Mouse (Mus musculus): Measurements from ENCODE around the gene Dlg1. TPM values are rescaled to one million over a fixed set of nuclear protein-coding genes. Genes with fewer than 3 reads are reported as not detected.

Dlg1 gene
- polyA plus RNA-seq, 1 experiment from 2014 or later: 32.5 TPM

DNA sequence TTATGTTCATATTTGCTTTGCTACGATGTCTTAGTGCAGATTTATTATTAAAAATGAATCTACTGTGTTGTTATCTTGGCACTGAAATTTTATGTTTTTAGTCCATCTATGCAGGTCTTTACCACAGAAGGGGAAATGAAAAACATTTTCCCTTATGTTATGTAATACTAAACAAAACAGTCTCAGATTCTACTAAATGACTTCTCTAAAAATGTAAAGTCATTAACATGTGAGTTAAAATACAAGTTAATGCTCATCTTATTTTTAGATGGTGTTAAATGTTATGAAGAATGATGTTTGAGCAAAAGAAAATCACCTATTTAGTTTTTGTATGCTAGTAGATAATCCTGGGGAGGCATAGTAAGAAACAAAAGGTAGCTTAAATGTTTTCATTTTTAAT lies 91.8 kb downstream of the Dlg1 start:
- Histone ChIP-seq H3K4me3 (ENCODE audit: low read depth, low read length) (no peak overlapping the region), H3K9ac (ENCODE audit: low read length) (no peak overlapping the region), H3K36me3 (ENCODE audit: control insufficient read depth, insufficient read depth, low read length) (no peaks in the 10 kb centered on the region; the same call in 1 of the 2 replicates), H3K4me1 (ENCODE audit: control insufficient read depth, insufficient read depth, low read length) (no peaks in the 10 kb centered on the region), H3K27me3 (ENCODE audit: control insufficient read depth, insufficient read depth, low read length) (no peaks in the 10 kb centered on the region), H3K27ac (replicated peaks; ENCODE audit: low read depth, low read length) (no peak overlapping the region), H3K4me2 (ENCODE audit: low read depth, severe bottlenecking) (no peak overlapping the region), H3K9me3 (ENCODE audit: control insufficient read depth, low read length) (no peaks in the 10 kb centered on the region)
- ATAC-seq (ENCODE audit: insufficient number of reproducible peaks, low FRiP score, low TSS enrichment, low read depth) (no peak), DNase-seq (ENCODE audit: low spot score) (no peak)
- WGBS: 96% methylated on average over 1 of the region's 1 CpGs

DNA sequence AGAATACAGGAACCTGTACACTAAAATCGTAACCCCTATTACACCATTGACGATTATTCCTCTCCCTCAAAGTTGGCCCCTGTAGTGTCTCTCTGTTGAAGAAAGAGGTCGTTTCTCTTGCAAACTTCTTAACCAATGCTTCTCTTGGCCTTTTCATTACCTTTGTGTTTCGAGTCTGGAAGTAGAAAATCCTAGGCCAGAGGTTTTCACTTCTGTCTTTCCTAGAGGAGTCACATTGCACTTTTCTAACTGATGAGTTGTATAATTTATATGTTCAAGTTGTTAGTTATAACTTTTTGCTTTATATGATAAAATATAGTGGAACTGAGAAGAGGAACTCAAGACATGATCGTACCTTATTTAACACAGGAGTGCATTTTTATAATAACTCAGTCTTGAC lies 93.2 kb downstream of the Dlg1 start:
- Histone ChIP-seq H3K4me3 (ENCODE audit: low read depth, low read length) (no peak overlapping the region), H3K4me1 (ENCODE audit: control insufficient read depth, insufficient read depth, low read length) (no peaks in the 10 kb centered on the region), H3K27ac (replicated peaks; ENCODE audit: low read depth, low read length) (no peak overlapping the region), H3K9me3 (ENCODE audit: control insufficient read depth, low read length) (no peaks in the 10 kb centered on the region), H3K9ac (ENCODE audit: low read length) (no peak overlapping the region), H3K36me3 (ENCODE audit: control insufficient read depth, insufficient read depth, low read length) (no peaks in the 10 kb centered on the region; the same call in 1 of the 2 replicates), H3K27me3 (ENCODE audit: control insufficient read depth, insufficient read depth, low read length) (no peaks in the 10 kb centered on the region), H3K4me2 (ENCODE audit: low read depth, severe bottlenecking) (no peak overlapping the region)
- WGBS: 89% methylated on average over 5 of the region's 5 CpGs
- ATAC-seq (ENCODE audit: insufficient number of reproducible peaks, low FRiP score, low TSS enrichment, low read depth): no peak
- no peak for DNase-seq (ENCODE audit: low spot score)

DNA sequence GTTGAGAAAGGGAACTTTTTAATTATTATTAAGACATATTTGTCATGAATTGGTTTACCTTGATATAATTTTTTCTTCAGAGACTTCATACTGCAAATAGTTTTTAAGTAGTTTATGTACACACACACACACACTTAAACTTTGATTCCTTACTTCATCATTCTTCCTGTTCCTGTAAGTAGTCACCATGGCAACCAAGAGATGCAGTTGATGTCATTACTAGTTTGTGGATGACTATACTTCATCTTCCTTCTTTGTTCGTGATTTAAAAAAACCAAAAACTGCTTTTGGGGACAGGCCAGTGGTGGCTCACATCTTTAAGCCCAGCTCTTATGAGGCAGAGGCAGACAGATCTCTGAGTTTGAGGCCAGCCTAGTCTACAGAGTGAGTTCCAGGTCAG lies 94.4 kb downstream of the Dlg1 start:
- DNase-seq (ENCODE audit: low spot score) (no peak), ATAC-seq (ENCODE audit: insufficient number of reproducible peaks, low FRiP score, low TSS enrichment, low read depth) (no peak)
- Histone ChIP-seq H3K4me3 (ENCODE audit: low read depth, low read length) (no peak overlapping the region), H3K4me2 (ENCODE audit: low read depth, severe bottlenecking) (no peak overlapping the region), H3K27ac (replicated peaks; ENCODE audit: low read depth, low read length) (no peak overlapping the region), H3K9me3 (ENCODE audit: control insufficient read depth, low read length) (no peaks in the 10 kb centered on the region), H3K36me3 (ENCODE audit: control insufficient read depth, insufficient read depth, low read length) (no peaks in the 10 kb centered on the region; the same call in 1 of the 2 replicates), H3K27me3 (ENCODE audit: control insufficient read depth, insufficient read depth, low read length) (no peaks in the 10 kb centered on the region), H3K4me1 (ENCODE audit: control insufficient read depth, insufficient read depth, low read length) (no peaks in the 10 kb centered on the region), H3K9ac (ENCODE audit: low read length) (no peak overlapping the region)
- WGBS: 83% methylated on average over 1 of the region's 1 CpGs

DNA sequence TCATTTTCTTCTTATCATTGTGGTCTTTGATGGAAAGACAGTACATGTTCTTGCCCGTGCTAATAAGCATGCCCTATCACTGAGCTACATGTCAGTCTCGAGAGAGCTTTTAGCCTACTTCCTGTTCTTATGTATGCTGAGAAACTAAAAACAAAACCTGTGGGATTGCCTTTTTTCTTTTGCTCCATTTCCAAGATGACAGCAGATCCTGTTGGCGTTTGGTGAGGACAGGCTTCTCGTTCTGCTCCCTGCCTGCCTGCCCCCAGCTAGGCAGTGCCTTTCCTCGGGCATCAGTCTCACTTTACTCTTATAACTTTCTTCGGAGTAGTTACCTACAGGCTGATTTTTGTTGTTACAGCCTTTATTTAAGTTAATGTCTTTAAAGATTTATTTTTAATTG lies 96.2 kb downstream of the Dlg1 start:
- Histone ChIP-seq H3K9ac (ENCODE audit: low read length) (no peak overlapping the region), H3K4me2 (ENCODE audit: low read depth, severe bottlenecking) (no peak overlapping the region), H3K36me3 (ENCODE audit: control insufficient read depth, insufficient read depth, low read length) (no peaks in the 10 kb centered on the region; the same call in 1 of the 2 replicates), H3K27me3 (ENCODE audit: control insufficient read depth, insufficient read depth, low read length) (no peaks in the 10 kb centered on the region), H3K4me1 (ENCODE audit: control insufficient read depth, insufficient read depth, low read length) (no peaks in the 10 kb centered on the region), H3K27ac (replicated peaks; ENCODE audit: low read depth, low read length) (no peak overlapping the region), H3K9me3 (ENCODE audit: control insufficient read depth, low read length) (no peaks in the 10 kb centered on the region), H3K4me3 (ENCODE audit: low read depth, low read length) (no peak overlapping the region)
- no peak for ATAC-seq (ENCODE audit: insufficient number of reproducible peaks, low FRiP score, low TSS enrichment, low read depth)
- DNase-seq (ENCODE audit: low spot score): no peak
- 86% methylated on average over 6 of the region's 6 CpGs for WGBS

DNA sequence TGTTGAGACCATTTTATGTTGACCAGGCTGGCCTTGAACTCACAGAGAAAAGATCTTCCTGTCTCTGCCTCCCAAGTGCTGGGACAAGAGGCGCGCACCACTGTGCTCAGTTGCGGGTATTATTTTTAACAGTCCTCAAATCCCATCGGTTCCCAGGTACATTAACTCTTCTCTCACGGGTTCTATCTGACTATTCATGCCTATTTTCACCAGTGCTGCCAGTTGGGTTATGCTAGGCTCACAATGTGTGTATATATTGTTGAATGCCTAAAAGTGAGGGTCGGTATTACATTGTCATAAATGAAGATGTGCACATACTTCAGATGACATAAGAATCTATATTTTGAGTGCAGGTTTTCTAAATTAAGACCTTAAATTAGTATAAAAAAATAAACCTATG lies 103.1 kb downstream of the Dlg1 start:
- WGBS: 96% methylated on average over 6 of the region's 6 CpGs
- no peak overlapping the region for H3K4me3 ChIP-seq (ENCODE audit: low read depth, low read length)
- H3K4me1 ChIP-seq (ENCODE audit: control insufficient read depth, insufficient read depth, low read length): no peaks in the 10 kb centered on the region

DNA sequence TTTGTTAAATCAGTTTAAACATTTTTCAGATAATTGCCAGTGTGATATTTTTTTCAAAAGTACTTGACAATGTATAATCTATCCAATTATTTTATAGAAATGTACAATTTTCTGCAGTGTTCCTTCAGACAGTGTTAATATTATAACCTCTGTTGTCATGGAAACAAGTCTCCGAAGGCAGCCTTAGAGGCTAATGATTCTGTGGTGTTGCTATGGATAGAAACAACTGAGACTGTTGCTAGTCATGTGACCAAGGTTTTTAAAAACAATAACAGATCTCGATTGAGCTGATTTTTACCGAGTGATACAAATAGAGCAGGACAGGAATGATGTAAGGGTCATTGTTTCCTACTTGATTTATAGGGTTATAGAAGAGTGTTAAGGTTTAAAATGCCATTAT lies 103.5 kb downstream of the Dlg1 start:
- ATAC-seq (ENCODE audit: insufficient number of reproducible peaks, low FRiP score, low TSS enrichment, low read depth): no peak
- no peak for DNase-seq (ENCODE audit: low spot score)
- Histone ChIP-seq H3K4me2 (ENCODE audit: low read depth, severe bottlenecking) (no peak overlapping the region), H3K27ac (replicated peaks; ENCODE audit: low read depth, low read length) (no peak overlapping the region), H3K36me3 (ENCODE audit: control insufficient read depth, insufficient read depth, low read length) (no peaks in the 10 kb centered on the region), H3K4me1 (ENCODE audit: control insufficient read depth, insufficient read depth, low read length) (no peaks in the 10 kb centered on the region), H3K27me3 (ENCODE audit: control insufficient read depth, insufficient read depth, low read length) (no peaks in the 10 kb centered on the region), H3K9ac (ENCODE audit: low read length) (no peak overlapping the region), H3K4me3 (ENCODE audit: low read depth, low read length) (no peak overlapping the region), H3K9me3 (ENCODE audit: control insufficient read depth, low read length) (no peaks in the 10 kb centered on the region)
- WGBS: 75% methylated on average over 3 of the region's 3 CpGs

More for the DNA sequence above, 103.1 kb downstream of the Dlg1 start:
- DNase-seq (ENCODE audit: low spot score): no peak
- Histone ChIP-seq H3K9me3 (ENCODE audit: control insufficient read depth, low read length) (no peaks in the 10 kb centered on the region), H3K27ac (replicated peaks; ENCODE audit: low read depth, low read length) (no peak overlapping the region), H3K36me3 (ENCODE audit: control insufficient read depth, insufficient read depth, low read length) (no peaks in the 10 kb centered on the region), H3K27me3 (ENCODE audit: control insufficient read depth, insufficient read depth, low read length) (no peaks in the 10 kb centered on the region), H3K4me2 (ENCODE audit: low read depth, severe bottlenecking) (no peak overlapping the region), H3K9ac (ENCODE audit: low read length) (no peak overlapping the region)
- ATAC-seq (ENCODE audit: insufficient number of reproducible peaks, low FRiP score, low TSS enrichment, low read depth): no peak

DNA sequence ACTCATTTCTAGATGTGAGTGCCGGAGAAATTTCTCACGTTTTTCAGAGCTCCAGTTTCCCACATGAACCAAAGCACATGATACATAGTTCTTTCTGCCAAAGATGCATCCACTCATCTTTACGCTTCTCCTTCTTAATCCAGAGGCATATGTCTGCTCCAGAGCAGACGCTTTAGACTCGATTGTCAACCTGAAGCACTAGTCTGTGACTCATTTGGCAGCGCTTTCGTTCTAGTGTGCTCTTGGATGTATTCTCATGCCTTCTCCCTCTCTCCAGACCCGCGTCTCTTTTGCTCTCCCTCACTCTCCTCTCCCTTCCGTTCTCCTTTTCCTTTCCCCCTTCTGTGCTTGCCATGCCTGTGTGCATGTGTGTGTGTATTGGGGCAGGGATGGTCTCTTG lies 112.7 kb downstream of the Dlg1 start:
- Histone ChIP-seq H3K4me1 (ENCODE audit: control insufficient read depth, insufficient read depth, low read length) (no peaks in the 10 kb centered on the region), H3K27me3 (ENCODE audit: control insufficient read depth, insufficient read depth, low read length) (no peaks in the 10 kb centered on the region), H3K4me3 (ENCODE audit: low read depth, low read length) (no peak overlapping the region), H3K27ac (replicated peaks; ENCODE audit: low read depth, low read length) (no peak overlapping the region), H3K4me2 (ENCODE audit: low read depth, severe bottlenecking) (no peak overlapping the region), H3K9me3 (ENCODE audit: control insufficient read depth, low read length) (no peaks in the 10 kb centered on the region), H3K9ac (ENCODE audit: low read length) (no peak overlapping the region), H3K36me3 (ENCODE audit: control insufficient read depth, insufficient read depth, low read length) (no peaks in the 10 kb centered on the region)
- ATAC-seq (ENCODE audit: insufficient number of reproducible peaks, low FRiP score, low TSS enrichment, low read depth): no peak
- WGBS: 90% methylated on average over 10 of the region's 10 CpGs
- no peak for DNase-seq (ENCODE audit: low spot score)

DNA sequence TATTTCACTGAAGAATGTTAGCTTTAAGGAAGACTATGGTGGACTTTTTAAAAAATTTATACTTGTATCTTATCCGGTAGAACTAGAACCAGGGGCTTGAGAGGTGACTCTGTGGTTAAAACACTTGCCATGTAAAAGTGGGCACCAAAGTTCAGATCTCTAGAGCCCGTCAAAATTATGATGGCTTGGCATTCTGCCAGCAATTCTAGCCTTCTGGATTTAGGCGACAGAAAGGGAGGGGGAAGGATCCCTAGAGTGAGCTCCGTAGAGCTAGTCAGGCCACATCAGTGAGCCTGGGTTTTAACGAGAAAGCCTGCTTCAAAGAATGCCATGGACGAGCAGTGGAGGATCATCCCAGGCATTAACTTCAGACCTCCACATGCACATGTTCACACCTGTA lies 117.8 kb downstream of the Dlg1 start:
- Histone ChIP-seq H3K36me3 (ENCODE audit: control insufficient read depth, insufficient read depth, low read length) (no peaks in the 10 kb centered on the region), H3K27me3 (ENCODE audit: control insufficient read depth, insufficient read depth, low read length) (no peaks in the 10 kb centered on the region), H3K4me3 (ENCODE audit: low read depth, low read length) (no peak overlapping the region), H3K4me2 (ENCODE audit: low read depth, severe bottlenecking) (no peak overlapping the region), H3K27ac (replicated peaks; ENCODE audit: low read depth, low read length) (no peak overlapping the region), H3K4me1 (ENCODE audit: control insufficient read depth, insufficient read depth, low read length) (no peaks in the 10 kb centered on the region), H3K9me3 (ENCODE audit: control insufficient read depth, low read length) (no peaks in the 10 kb centered on the region), H3K9ac (ENCODE audit: low read length) (no peak overlapping the region)
- WGBS: 58% methylated on average over 6 of the region's 6 CpGs
- ATAC-seq (ENCODE audit: insufficient number of reproducible peaks, low FRiP score, low TSS enrichment, low read depth) (no peak), DNase-seq (ENCODE audit: low spot score) (no peak)

DNA sequence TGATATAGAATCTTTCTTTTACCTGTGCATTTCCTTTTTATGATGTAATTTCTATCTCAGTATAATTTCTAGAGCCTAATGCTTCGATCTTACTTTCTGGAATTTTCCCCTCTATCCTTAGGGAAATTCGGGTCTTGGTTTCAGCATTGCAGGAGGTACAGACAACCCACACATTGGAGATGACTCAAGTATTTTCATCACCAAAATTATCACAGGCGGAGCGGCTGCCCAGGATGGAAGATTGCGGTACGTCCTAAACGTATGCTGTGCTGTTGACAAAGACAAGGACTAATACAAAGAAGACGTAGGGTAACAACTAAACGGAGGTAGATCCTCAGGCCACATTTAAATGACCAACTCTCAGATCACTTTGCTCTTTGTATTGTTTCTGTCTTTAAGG lies 126.8 kb downstream of the Dlg1 start:
- Histone ChIP-seq H3K27ac (replicated peaks; ENCODE audit: low read depth, low read length) (no peak overlapping the region), H3K4me3 (ENCODE audit: low read depth, low read length) (no peak overlapping the region), H3K4me2 (ENCODE audit: low read depth, severe bottlenecking) (no peak overlapping the region), H3K27me3 (ENCODE audit: control insufficient read depth, insufficient read depth, low read length) (no peaks in the 10 kb centered on the region), H3K4me1 (ENCODE audit: control insufficient read depth, insufficient read depth, low read length) (no peaks in the 10 kb centered on the region), H3K9me3 (ENCODE audit: control insufficient read depth, low read length) (no peaks in the 10 kb centered on the region), H3K36me3 (ENCODE audit: control insufficient read depth, insufficient read depth, low read length) (peaks cover 2% of the 10 kb centered on the region; the same call in 1 of the 2 replicates), H3K9ac (ENCODE audit: low read length) (no peak overlapping the region)
- ATAC-seq (ENCODE audit: insufficient number of reproducible peaks, low FRiP score, low TSS enrichment, low read depth) (no peak), DNase-seq (ENCODE audit: low spot score) (no peak)
- 98% methylated on average over 9 of the region's 9 CpGs for WGBS
